Mouse (Mus musculus) embryonic facial prominence, embryonic 11.5 days (tissue): ENCODE measurements at regions not wholly inside any gene's neighbourhood (a gene's known extent, or its start where the extent isn't known, plus 50 kb on each side); places are given as distances from the start of the nearest gene placed in this dataset.

Experiments used
- ATAC-seq: fragments of 200-750 bp; cut with Nextera tagmentation; replicated peaks from 2 replicates; pipeline ENCODE4 v1.8.0; 2017; ENCODE audit warnings: low read depth; ENCODE audit not compliant: insufficient number of reproducible peaks, low FRiP score, low TSS enrichment
- DNase-seq: peaks from one replicate; pipeline ENCODE4 v3.0.0-alpha.2; 2015; ENCODE audit warnings: low spot score
- H3K27ac ChIP-seq: fragments of 300-500 bp; sonication (generic); replicated peaks from 2 replicates; pipeline ENCODE4 v1.5.1; 2014; ENCODE audit warnings: mild to moderate bottlenecking, low read depth, low read length, control low read depth
- H3K27me3 ChIP-seq: fragments of 300-500 bp; sonication (generic); 2 replicates; pipeline ENCODE4 v1.6.1; 2014; ENCODE audit warnings: mild to moderate bottlenecking, low read length, moderate library complexity, mixed read lengths; ENCODE audit not compliant: control insufficient read depth, insufficient read depth
- H3K36me3 ChIP-seq: fragments of 300-500 bp; sonication (generic); replicated peaks from 2 replicates; pipeline ENCODE4 v1.6.1; 2014; ENCODE audit warnings: low read depth, mild to moderate bottlenecking, low read length, moderate library complexity, mixed read lengths; ENCODE audit not compliant: control insufficient read depth, insufficient read depth
- H3K4me1 ChIP-seq: fragments of 300-500 bp; sonication (generic); 2 replicates; pipeline ENCODE4 v1.6.1; 2014; ENCODE audit warnings: low read length, mixed read lengths; ENCODE audit not compliant: control insufficient read depth, insufficient read depth
- H3K4me2 ChIP-seq: fragments of 300-500 bp; sonication (generic); 2 replicates; pipeline ENCODE4 v1.6.1; 2014; ENCODE audit warnings: low read depth, mild to moderate bottlenecking, control low read depth, low read length, moderate library complexity
- H3K4me3 ChIP-seq: fragments of 300-500 bp; sonication (generic); 2 replicates; pipeline ENCODE4 v1.5.1; 2014; ENCODE audit warnings: low read depth, low read length, control low read depth
- H3K9ac ChIP-seq: fragments of 300-500 bp; sonication (generic); replicated peaks from 2 replicates; pipeline ENCODE4 v1.6.1; 2014; ENCODE audit warnings: mild to moderate bottlenecking, control low read depth, low read length
- H3K9me3 ChIP-seq: fragments of 300-500 bp; sonication (generic); replicated peaks from 2 replicates; pipeline ENCODE4 v1.6.1; 2016; ENCODE audit warnings: mild to moderate bottlenecking, low read length, inconsistent platforms, mixed read lengths; ENCODE audit not compliant: control insufficient read depth
- WGBS: fragments of 180-500 bp; shearing (Covaris S2); extraction: QIAGEN DNeasy Blood & Tissue Kit; methylation state at CpG from one replicate; pipeline ENCODE4 v1.1.7; 2014; 5-methylcytosine and 5-hydroxymethylcytosine counted together

GRCm38 (mm10) chr4:106175352-106175751 lies 140.7 kb upstream of the Usp24 start:
- Histone ChIP-seq H3K36me3 (no peaks in the 10 kb centered on the region), H3K9ac (no peak overlapping the region), H3K27ac (no peak overlapping the region), H3K9me3 (no peaks in the 10 kb centered on the region), H3K4me1 (no peaks in the 10 kb centered on the region), H3K4me2 (no peak overlapping the region), H3K27me3 (no peaks in the 10 kb centered on the region), H3K4me3 (no peak overlapping the region)
- ATAC-seq (no peak), DNase-seq (no peak)
- 83% methylated on average over 5 of the region's 5 CpGs for WGBS

GRCm38 (mm10) chr4:106185745-106186501 lies 130.1 kb upstream of the Usp24 start:
- no peaks in the 10 kb centered on the region for H3K9me3 ChIP-seq
- WGBS, result 84% methylated on average over 13 of the region's 13 CpGs
- no peaks in the 10 kb centered on the region for H3K4me1 ChIP-seq
- H3K4me3 ChIP-seq, result no peak overlapping the region
- DNase-seq (no peak), ATAC-seq (no peak)
- H3K4me2 ChIP-seq, result no peak overlapping the region
- no peak overlapping the region for H3K27ac ChIP-seq
- no peaks in the 10 kb centered on the region for H3K36me3 ChIP-seq
- H3K27me3 ChIP-seq, result no peaks in the 10 kb centered on the region
- H3K9ac ChIP-seq, result no peak overlapping the region

GRCm38 (mm10) chr4:106186684-106187083 lies 129.3 kb upstream of the Usp24 start:
- Histone ChIP-seq H3K36me3 (no peaks in the 10 kb centered on the region), H3K27me3 (no peaks in the 10 kb centered on the region), H3K4me2 (no peak overlapping the region), H3K9ac (no peak overlapping the region), H3K9me3 (no peaks in the 10 kb centered on the region), H3K4me3 (no peak overlapping the region), H3K27ac (no peak overlapping the region), H3K4me1 (no peaks in the 10 kb centered on the region)
- 87% methylated on average over 7 of the region's 7 CpGs for WGBS
- no peak for DNase-seq
- no peak for ATAC-seq

- H3K9me3 ChIP-seq, result no peaks in the 10 kb centered on the region
- no peak overlapping the region for H3K4me2 ChIP-seq
- no peaks in the 10 kb centered on the region for H3K27me3 ChIP-seq
- no peak for DNase-seq
- ATAC-seq, result no peak
- no peak overlapping the region for H3K4me3 ChIP-seq
- H3K4me1 ChIP-seq, result no peaks in the 10 kb centered on the region
- no peaks in the 10 kb centered on the region for H3K36me3 ChIP-seq
- WGBS, result 78% methylated on average over 4 of the region's 4 CpGs
- H3K9ac ChIP-seq, result no peak overlapping the region
- H3K27ac ChIP-seq, result no peak overlapping the region
Observed at GRCm38 (mm10) chr4:106190248-106190647, 125.8 kb upstream of the Usp24 start.

GRCm38 (mm10) chr4:106191331-106191730 lies 124.7 kb upstream of the Usp24 start:
- 87% methylated on average over 8 of the region's 8 CpGs for whole genome bisulfite sequencing
- H3K27me3 ChIP-seq, result no peaks in the 10 kb centered on the region

GRCm38 (mm10) chr4:106191843-106192242 lies 124.2 kb upstream of the Usp24 start:
- DNase-seq (no peak), ATAC-seq (no peak)
- 82% methylated on average over 3 of the region's 3 CpGs for WGBS
- Histone ChIP-seq H3K4me1 (no peaks in the 10 kb centered on the region), H3K9ac (no peak overlapping the region), H3K9me3 (no peaks in the 10 kb centered on the region), H3K36me3 (no peaks in the 10 kb centered on the region), H3K27me3 (no peaks in the 10 kb centered on the region), H3K4me2 (no peak overlapping the region), H3K4me3 (no peak overlapping the region), H3K27ac (no peak overlapping the region)

More at GRCm38 (mm10) chr4:106191331-106191730, 124.7 kb upstream of the Usp24 start:
- Histone ChIP-seq H3K4me1 (no peaks in the 10 kb centered on the region), H3K9me3 (no peaks in the 10 kb centered on the region), H3K4me3 (no peak overlapping the region), H3K36me3 (no peaks in the 10 kb centered on the region), H3K4me2 (no peak overlapping the region), H3K27ac (no peak overlapping the region), H3K9ac (no peak overlapping the region)
- ATAC-seq (no peak), DNase-seq (no peak)

- Histone ChIP-seq H3K27ac (no peak overlapping the region), H3K4me3 (no peak overlapping the region), H3K27me3 (no peaks in the 10 kb centered on the region), H3K9ac (no peak overlapping the region), H3K36me3 (no peaks in the 10 kb centered on the region), H3K4me2 (no peak overlapping the region), H3K9me3 (no peaks in the 10 kb centered on the region), H3K4me1 (no peaks in the 10 kb centered on the region)
- 86% methylated on average over 3 of the region's 3 CpGs for WGBS
- DNase-seq, result no peak
- no peak for ATAC-seq
Observed at GRCm38 (mm10) chr4:106193204-106193945, 122.6 kb upstream of the Usp24 start.

- no peak for ATAC-seq
- peaks cover 5% of the 10 kb centered on the region for H3K4me1 ChIP-seq
- 86% methylated on average over 3 of the region's 3 CpGs for WGBS
- H3K4me3 ChIP-seq, result no peak overlapping the region
- H3K36me3 ChIP-seq, result no peaks in the 10 kb centered on the region
- no peak overlapping the region for H3K27ac ChIP-seq
- H3K27me3 ChIP-seq, result no peaks in the 10 kb centered on the region
- no peak overlapping the region for H3K9ac ChIP-seq
- no peaks in the 10 kb centered on the region for H3K9me3 ChIP-seq
- DNase-seq, result no peak
- no peak overlapping the region for H3K4me2 ChIP-seq
Observed at GRCm38 (mm10) chr4:106195497-106196166, 120.4 kb upstream of the Usp24 start.
